Mouse (Mus musculus) liver, embryonic 16.5 days (tissue): ENCODE measurements at regions not wholly inside any gene's neighbourhood (a gene's known extent, or its start where the extent isn't known, plus 50 kb on each side); places are given as distances from the start of the nearest gene placed in this dataset.
A peak's percentile ranks its signal among the peaks of the same experiment; 100 is the strongest.

Experiments used
- ATAC-seq: fragments of 200-750 bp; cut with Nextera tagmentation; 2 replicates; pipeline ENCODE4 v1.8.0; 2017; ENCODE audit warnings: low read depth, mild to moderate bottlenecking, moderate number of reproducible peaks, moderate library complexity
- H3K27ac ChIP-seq: fragments of 300-500 bp; sonication (generic); 2 replicates; pipeline ENCODE4 v1.5.1; 2014; ENCODE audit warnings: mild to moderate bottlenecking, low read length
- H3K27me3 ChIP-seq: fragments of 300-500 bp; sonication (generic); 2 replicates; pipeline ENCODE4 v1.6.1; 2014; ENCODE audit warnings: low read depth, low read length, mixed read lengths; ENCODE audit not compliant: control insufficient read depth, insufficient read depth
- H3K36me3 ChIP-seq: fragments of 300-500 bp; sonication (generic); 2 replicates; pipeline ENCODE4 v1.6.1; 2014; ENCODE audit warnings: mild to moderate bottlenecking; ENCODE audit not compliant: control insufficient read depth, insufficient read depth
- H3K4me1 ChIP-seq: fragments of 300-500 bp; sonication (generic); 2 replicates; pipeline ENCODE4 v1.6.1; 2014; ENCODE audit warnings: low read depth, low read length, mixed read lengths; ENCODE audit not compliant: control insufficient read depth
- H3K4me2 ChIP-seq: fragments of 300-500 bp; sonication (generic); 2 replicates; pipeline ENCODE4 v1.6.1; 2014; ENCODE audit warnings: low read depth, low read length, mixed read lengths
- H3K4me3 ChIP-seq: fragments of 300-500 bp; sonication (generic); 2 replicates; pipeline ENCODE4 v1.5.1; 2014; ENCODE audit warnings: low read depth, mild to moderate bottlenecking, low read length
- H3K9ac ChIP-seq: fragments of 300-500 bp; sonication (generic); 2 replicates; pipeline ENCODE4 v1.6.1; 2014; ENCODE audit warnings: low read depth, low read length
- H3K9me3 ChIP-seq: fragments of 300-500 bp; sonication (generic); replicated peaks from 2 replicates; pipeline ENCODE4 v1.6.1; 2016; ENCODE audit warnings: low read length; ENCODE audit not compliant: control insufficient read depth
- WGBS: fragments of 180-500 bp; shearing (Covaris S2); extraction: QIAGEN DNeasy Blood & Tissue Kit; methylation state at CpG from one replicate; pipeline ENCODE4 v1.1.7; 2014; ENCODE audit not compliant: insufficient replicate concordance; 5-methylcytosine and 5-hydroxymethylcytosine counted together

- Histone ChIP-seq H3K9me3 (no peaks in the 10 kb centered on the region), H3K36me3 (no peaks in the 10 kb centered on the region), H3K27ac (no peak overlapping the region), H3K4me2 (no peak overlapping the region), H3K4me3 (no peak overlapping the region), H3K27me3 (no peaks in the 10 kb centered on the region), H3K4me1 (no peaks in the 10 kb centered on the region), H3K9ac (no peak overlapping the region)
- WGBS, result 56% methylated on average over 7 of the region's 7 CpGs
- no peak for ATAC-seq
These were observed 171.5 kb upstream of the Usp24 start for GRCm38 (mm10) chr4:106144351-106145116.

- no peak overlapping the region for H3K9ac ChIP-seq
- 44% methylated on average over 3 of the region's 3 CpGs for WGBS
- no peak for ATAC-seq
- no peak overlapping the region for H3K27ac ChIP-seq
- no peaks in the 10 kb centered on the region for H3K27me3 ChIP-seq
- no peak overlapping the region for H3K4me2 ChIP-seq
- H3K9me3 ChIP-seq, result no peaks in the 10 kb centered on the region
- no peak overlapping the region for H3K4me3 ChIP-seq
- H3K36me3 ChIP-seq, result no peaks in the 10 kb centered on the region
- no peaks in the 10 kb centered on the region for H3K4me1 ChIP-seq
These were observed 169.0 kb upstream of the Usp24 start for GRCm38 (mm10) chr4:106146919-106147460.

- H3K4me1 ChIP-seq, result no peaks in the 10 kb centered on the region
- no peaks in the 10 kb centered on the region for H3K36me3 ChIP-seq
- no peaks in the 10 kb centered on the region for H3K27me3 ChIP-seq
- no peak overlapping the region for H3K4me2 ChIP-seq
- H3K9me3 ChIP-seq, result no peaks in the 10 kb centered on the region
- no peak for ATAC-seq
- H3K27ac ChIP-seq, result no peak overlapping the region
- WGBS, result 69% methylated on average over 3 of the region's 3 CpGs
- H3K4me3 ChIP-seq, result no peak overlapping the region
- no peak overlapping the region for H3K9ac ChIP-seq
These were observed 167.1 kb upstream of the Usp24 start for GRCm38 (mm10) chr4:106148866-106149265.

GRCm38 (mm10) chr4:106149471-106150048, 166.5 kb upstream of the Usp24 start:
- ATAC-seq, result no peak
- Histone ChIP-seq H3K9ac (no peak overlapping the region), H3K4me3 (no peak overlapping the region), H3K9me3 (no peaks in the 10 kb centered on the region), H3K4me2 (no peak overlapping the region), H3K36me3 (no peaks in the 10 kb centered on the region), H3K4me1 (no peaks in the 10 kb centered on the region), H3K27me3 (no peaks in the 10 kb centered on the region), H3K27ac (no peak overlapping the region)
- 67% methylated on average over 7 of the region's 7 CpGs for WGBS

GRCm38 (mm10) chr4:106150775-106151174, 165.2 kb upstream of the Usp24 start:
- Histone ChIP-seq H3K9ac (no peak overlapping the region), H3K4me3 (no peak overlapping the region), H3K4me2 (no peak overlapping the region), H3K9me3 (no peaks in the 10 kb centered on the region), H3K36me3 (no peaks in the 10 kb centered on the region), H3K4me1 (no peaks in the 10 kb centered on the region), H3K27ac (no peak overlapping the region), H3K27me3 (no peaks in the 10 kb centered on the region)
- ATAC-seq, result no peak
- WGBS, result 67% methylated on average over 14 of the region's 14 CpGs

GRCm38 (mm10) chr4:106157451-106158179, 158.4 kb upstream of the Usp24 start:
- Histone ChIP-seq H3K9me3 (no peaks in the 10 kb centered on the region), H3K4me2 (no peak overlapping the region), H3K27me3 (no peaks in the 10 kb centered on the region), H3K9ac (no peak overlapping the region), H3K4me3 (no peak overlapping the region), H3K36me3 (no peaks in the 10 kb centered on the region), H3K27ac (no peak overlapping the region), H3K4me1 (no peaks in the 10 kb centered on the region)
- peak; percentile 62 for ATAC-seq
- 55% methylated on average over 9 of the region's 9 CpGs for WGBS

GRCm38 (mm10) chr4:106161592-106161991, 154.4 kb upstream of the Usp24 start:
- H3K9ac ChIP-seq, result no peak overlapping the region
- H3K36me3 ChIP-seq, result no peaks in the 10 kb centered on the region
- H3K4me1 ChIP-seq, result no peaks in the 10 kb centered on the region
- H3K27me3 ChIP-seq, result no peaks in the 10 kb centered on the region
- no peak overlapping the region for H3K4me2 ChIP-seq
- H3K4me3 ChIP-seq, result no peak overlapping the region
- no peak overlapping the region for H3K27ac ChIP-seq
- H3K9me3 ChIP-seq, result no peaks in the 10 kb centered on the region
- ATAC-seq, result no peak
- 55% methylated on average over 2 of the region's 2 CpGs for WGBS

GRCm38 (mm10) chr4:106162551-106162950, 153.5 kb upstream of the Usp24 start:
- Histone ChIP-seq H3K36me3 (no peaks in the 10 kb centered on the region), H3K4me2 (no peak overlapping the region), H3K27me3 (no peaks in the 10 kb centered on the region), H3K9me3 (no peaks in the 10 kb centered on the region), H3K4me1 (no peaks in the 10 kb centered on the region), H3K27ac (no peak overlapping the region), H3K4me3 (no peak overlapping the region), H3K9ac (no peak overlapping the region)
- WGBS, result 18% methylated on average over 1 of the region's 1 CpGs
- no peak for ATAC-seq

GRCm38 (mm10) chr4:106163220-106163619, 152.8 kb upstream of the Usp24 start:
- Histone ChIP-seq H3K27ac (no peak overlapping the region), H3K4me2 (no peak overlapping the region), H3K27me3 (no peaks in the 10 kb centered on the region), H3K9ac (no peak overlapping the region), H3K4me3 (no peak overlapping the region), H3K36me3 (no peaks in the 10 kb centered on the region), H3K9me3 (no peaks in the 10 kb centered on the region), H3K4me1 (no peaks in the 10 kb centered on the region)
- no peak for ATAC-seq
